8 mouse cellular contexts compared by ENCODE assay signal in the genomic region with DNA sequence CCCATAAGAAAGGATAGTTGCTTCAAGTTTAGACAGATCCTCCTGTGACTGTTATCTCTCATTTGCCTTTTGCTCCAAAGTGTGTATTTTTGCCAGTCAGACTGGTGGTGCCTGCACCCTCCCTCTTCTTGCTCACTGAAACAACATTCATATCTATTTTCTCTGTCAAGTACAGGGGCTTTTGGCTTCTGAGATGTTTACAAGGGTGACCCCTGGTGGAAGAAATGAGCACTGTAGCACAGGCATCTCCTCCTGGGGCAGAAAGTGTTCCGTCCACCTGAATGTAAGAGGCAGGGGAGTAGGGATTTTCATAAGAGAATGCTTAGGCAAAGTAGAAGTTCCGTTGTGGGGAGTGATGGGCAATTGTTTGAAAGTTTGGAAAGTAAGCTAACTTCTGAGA. TPM values are rescaled to one million over a fixed set of nuclear protein-coding genes. Genes with fewer than 3 reads are reported as not detected.
DNase-seq lines count a peak whose midpoint lies in the region; ATAC-seq and TF ChIP-seq lines count a peak whose summit lies in the region.

No protein-coding gene starts in this region.

- no peaks in the 10 kb centered on the region for H3K27me3 ChIP-seq in Patski

- no peak for ATAC-seq in Patski

- CTCF ChIA-PET in Patski (lab: Charles Lee), result interaction anchor here (0.7 to 8.6 kb wide), 6 partner anchors 10 to 221 kb away, joined by 3 to 81 read pairs (median 3); no protein-coding TSS in a partner anchor

- in situ Hi-C loops in Patski (cut with MboI; ENCODE audit: low pct_unique_long_range_greater_than_20kb), result loop anchor here (5.0 kb wide), 1 partner anchor 230 kb away; a partner anchor contains a TSS

- POLR2A ChIA-PET in Patski (lab: Charles Lee), result interaction anchor here (0.6 to 2.0 kb wide), 2 partner anchors 86 to 334 kb away, joined by 4 to 7 read pairs; no protein-coding TSS in a partner anchor

- DNase-seq in 416B (ENCODE audit: low read depth), result peak; percentile 72
- no peak for DNase-seq in Patski (ENCODE audit: low read depth, low spot score)
- DNase-seq in cerebellum, postnatal 10 days, result peak; percentile 90 to 92
- DNase-seq in gastrocnemius, postnatal 10 days, result peak; percentile 76
- DNase-seq in kidney, postnatal 14 days, result peak; percentile 85
- DNase-seq in lung, adult 18-20 months, result peak; percentile 77 to 85
- DNase-seq in right cerebral cortex, adult 18-20 months, result peak; percentile 63
- peak; percentile 60 to 69 for DNase-seq in urinary bladder, adult 18-20 months (ENCODE audit: low spot score in 2 of 2)

- peak; percentile 88 for TF ChIP-seq CTCF in Patski (IDR thresholded peaks at IDR 0.05)

RNA-seq across cellular contexts. Expression of a gene that starts 35.5 kb away (rescaled TPM):
- polyA plus RNA-seq in Patski (2021), result 10.3 TPM
- total RNA-seq in gastrocnemius, postnatal 10 days (2021), result 1 to 10 TPM; 8.6 to 9.8 TPM

RNA-seq across cellular contexts. Expression of a gene that starts 44.2 kb away (rescaled TPM):
- 8.0 TPM for polyA plus RNA-seq in Patski (2021)
- 1 to 10 TPM in 1 of 2 experiments, under 1 TPM in 1; 0.95 to 1.4 TPM for total RNA-seq in gastrocnemius, postnatal 10 days (2021)
